8 mouse cellular contexts compared by ENCODE assay signal in the genomic region with DNA sequence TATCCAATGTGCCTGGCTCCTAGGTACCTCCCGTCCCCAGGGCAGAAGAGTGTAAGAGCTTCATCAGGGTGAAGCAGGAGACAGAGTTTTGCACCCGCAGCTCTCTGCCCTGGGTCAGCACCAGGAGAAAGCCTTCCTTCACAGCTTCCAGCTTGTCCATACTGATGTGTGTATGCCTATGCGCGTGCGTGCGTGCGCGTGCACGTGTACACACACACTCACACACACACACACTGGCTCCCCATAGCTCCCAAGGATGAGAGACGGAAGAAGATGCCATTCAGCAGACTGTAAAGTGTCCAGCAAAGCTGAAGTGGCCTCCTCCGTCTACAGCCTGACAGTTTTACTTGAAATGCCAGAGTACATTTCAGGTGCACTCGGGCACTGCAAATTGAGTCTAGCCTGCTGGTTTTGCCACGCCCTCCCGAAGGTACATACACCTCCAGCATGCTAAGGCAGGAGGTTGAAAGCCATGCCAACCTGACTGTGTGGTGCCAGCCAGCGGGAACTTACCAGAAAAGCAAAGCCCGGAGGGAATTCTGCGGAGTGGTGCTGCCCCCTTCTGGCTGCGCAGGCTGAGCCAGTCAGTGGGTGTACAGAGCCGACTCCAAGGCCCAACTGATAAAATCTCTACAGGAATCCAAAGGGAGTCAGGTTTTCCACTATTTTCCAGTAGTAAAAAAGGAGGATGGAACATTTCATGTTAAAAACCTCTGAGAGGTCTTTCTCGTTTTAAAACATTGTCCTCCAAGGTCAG.
DNase-seq lines count a peak whose midpoint lies in the region; ATAC-seq and TF ChIP-seq lines count a peak whose summit lies in the region.

No protein-coding gene starts in this region.

- no peak overlapping the region for H3K9ac ChIP-seq in heart, embryonic 13.5 days
- H3K9ac ChIP-seq in kidney, postnatal 0 days (ENCODE audit: low read depth, low read length): no peak overlapping the region
- H3K9ac ChIP-seq in liver, embryonic 11.5 days (ENCODE audit: low read depth, low read length): no peak overlapping the region
- H3K9ac ChIP-seq in neural tube, embryonic 11.5 days (ENCODE audit: low read length): no peak overlapping the region; the same call in 1 of the 2 replicates
- no peak overlapping the region for H3K9ac ChIP-seq in stomach, embryonic 16.5 days (ENCODE audit: low read length)

- WGBS in heart, embryonic 13.5 days: 36% methylated on average over 20 of the region's 20 CpGs
- 35% methylated on average over 20 of the region's 20 CpGs for WGBS in kidney, postnatal 0 days
- 39% methylated on average over 20 of the region's 20 CpGs for WGBS in liver, embryonic 11.5 days
- WGBS in neural tube, embryonic 11.5 days: 39% methylated on average over 20 of the region's 20 CpGs
- 38% methylated on average over 20 of the region's 20 CpGs for WGBS in stomach, embryonic 16.5 days

- no peaks in the 10 kb centered on the region for H3K9me3 ChIP-seq in heart, embryonic 13.5 days
- H3K9me3 ChIP-seq in kidney, postnatal 0 days (replicated peaks; ENCODE audit: low read length): no peaks in the 10 kb centered on the region
- H3K9me3 ChIP-seq in liver, embryonic 11.5 days (ENCODE audit: control insufficient read depth, low read length): no peaks in the 10 kb centered on the region
- H3K9me3 ChIP-seq in neural tube, embryonic 11.5 days (ENCODE audit: control insufficient read depth, low read length): no peaks in the 10 kb centered on the region
- no peaks in the 10 kb centered on the region for H3K9me3 ChIP-seq in stomach, embryonic 16.5 days (replicated peaks; ENCODE audit: control insufficient read depth, low read length)

- TF ChIP-seq POLR2A in brain, embryonic 14.5 days (IDR thresholded peaks at IDR 0.05; ENCODE audit: borderline replicate concordance, extremely low read depth, insufficient read depth, insufficient read length, poor library complexity, severe bottlenecking): no peak

- H3K4me2 ChIP-seq in heart, embryonic 13.5 days: peak overlapping the region; percentile 66
- peak overlapping the region; percentile 13; the same call in 1 of the 2 replicates for H3K4me2 ChIP-seq in kidney, postnatal 0 days (ENCODE audit: low read length)
- H3K4me2 ChIP-seq in liver, embryonic 11.5 days: no peak overlapping the region
- H3K4me2 ChIP-seq in neural tube, embryonic 11.5 days (ENCODE audit: low read depth): peak overlapping the region; percentile 38
- H3K4me2 ChIP-seq in stomach, embryonic 16.5 days (ENCODE audit: low read depth, low read length): peak overlapping the region; percentile 17; the same call in 1 of the 2 replicates

- H3K27ac ChIP-seq in heart, embryonic 13.5 days (replicated peaks): no peak overlapping the region; the same call in 1 of the 2 replicates
- no peak overlapping the region for H3K27ac ChIP-seq in kidney, postnatal 0 days
- H3K27ac ChIP-seq in liver, embryonic 11.5 days (ENCODE audit: low read depth, low read length): no peak overlapping the region
- peak overlapping the region; percentile 64 for H3K27ac ChIP-seq in neural tube, embryonic 11.5 days (ENCODE audit: low read depth, low read length)
- H3K27ac ChIP-seq in stomach, embryonic 16.5 days (ENCODE audit: low read length): no peak overlapping the region

- H3K4me1 ChIP-seq in heart, embryonic 13.5 days: peaks cover 25% of the 10 kb centered on the region
- H3K4me1 ChIP-seq in kidney, postnatal 0 days (replicated peaks; ENCODE audit: insufficient read depth, low read length): peaks cover 3% of the 10 kb centered on the region; the same call in 1 of the 2 replicates
- H3K4me1 ChIP-seq in liver, embryonic 11.5 days (replicated peaks; ENCODE audit: control insufficient read depth, insufficient read depth, low read length): no peaks in the 10 kb centered on the region
- H3K4me1 ChIP-seq in neural tube, embryonic 11.5 days (ENCODE audit: control insufficient read depth, insufficient read depth, low read length): peaks cover 23% of the 10 kb centered on the region
- no peaks in the 10 kb centered on the region for H3K4me1 ChIP-seq in stomach, embryonic 16.5 days (ENCODE audit: control insufficient read depth, insufficient read depth, low read length)

- ATAC-seq in heart, embryonic 13.5 days (ENCODE audit: extremely low read depth, insufficient number of reproducible peaks, low FRiP score, low TSS enrichment): no peak
- peak; percentile 47; the same call in 1 of the 2 replicates for ATAC-seq in kidney, postnatal 0 days (replicated peaks; ENCODE audit: low FRiP score, low read depth)
- ATAC-seq in liver, embryonic 11.5 days (replicated peaks; ENCODE audit: low FRiP score): peak; percentile 66
- peak; percentile 48; the same call in 1 of the 2 replicates for ATAC-seq in neural tube, embryonic 11.5 days (ENCODE audit: insufficient read depth, low FRiP score, low TSS enrichment)
- peak; percentile 77; the same call in 1 of the 2 replicates for ATAC-seq in stomach, embryonic 16.5 days (ENCODE audit: insufficient read depth, low FRiP score)

- DNase-seq in B cell, adult 2 months: peak; percentile 74 to 77
- peak; percentile 92 for DNase-seq in brain, embryonic 14.5 days (ENCODE audit: low read depth)
- peak; percentile 26 for DNase-seq in fibroblast of lung, adult 2 months (ENCODE audit: low read depth)
- peak; percentile 86 for DNase-seq in kidney, postnatal 0 days (ENCODE audit: low spot score)
- DNase-seq in liver, embryonic 11.5 days (ENCODE audit: low spot score): peak; percentile 79
- peak; percentile 87 for DNase-seq in neural tube, embryonic 11.5 days (ENCODE audit: low spot score)

- peaks cover 24% of the 10 kb centered on the region for H3K27me3 ChIP-seq in heart, embryonic 13.5 days (replicated peaks)
- 0 out of 2 replicates have a peak, but pooled peaks cover 5% of the 10 kb centered on the region for H3K27me3 ChIP-seq in kidney, postnatal 0 days (ENCODE audit: insufficient read depth, low read length)
- H3K27me3 ChIP-seq in liver, embryonic 11.5 days (replicated peaks; ENCODE audit: control insufficient read depth, insufficient read depth, low read length): peaks cover 14% of the 10 kb centered on the region
- no peaks in the 10 kb centered on the region for H3K27me3 ChIP-seq in neural tube, embryonic 11.5 days (ENCODE audit: control insufficient read depth, insufficient read depth, low read length)
- H3K27me3 ChIP-seq in stomach, embryonic 16.5 days (ENCODE audit: control insufficient read depth, insufficient read depth, low read length): peaks cover 8% of the 10 kb centered on the region

- TF ChIP-seq CTCF in brain, embryonic 14.5 days (IDR thresholded peaks at IDR 0.05; ENCODE audit: borderline replicate concordance, extremely low read depth, insufficient read depth, insufficient read length): peak; percentile 95
- TF ChIP-seq CTCF in kidney, postnatal 0 days (IDR thresholded peaks at IDR 0.05; ENCODE audit: low read depth): peak; percentile 86

- H3K36me3 ChIP-seq in heart, embryonic 13.5 days: no peaks in the 10 kb centered on the region
- H3K36me3 ChIP-seq in kidney, postnatal 0 days (ENCODE audit: insufficient read depth, low read length): no peaks in the 10 kb centered on the region
- no peaks in the 10 kb centered on the region for H3K36me3 ChIP-seq in liver, embryonic 11.5 days (ENCODE audit: control insufficient read depth, insufficient read depth, low read length)
- H3K36me3 ChIP-seq in neural tube, embryonic 11.5 days (ENCODE audit: control insufficient read depth, insufficient read depth, low read length): no peaks in the 10 kb centered on the region
- H3K36me3 ChIP-seq in stomach, embryonic 16.5 days (ENCODE audit: control insufficient read depth, insufficient read depth, low read length): no peaks in the 10 kb centered on the region

- H3K4me3 ChIP-seq in heart, embryonic 13.5 days: no peak overlapping the region
- H3K4me3 ChIP-seq in kidney, postnatal 0 days (replicated peaks; ENCODE audit: low read depth, low read length): no peak overlapping the region
- H3K4me3 ChIP-seq in liver, embryonic 11.5 days (ENCODE audit: low read depth, low read length): no peak overlapping the region
- no peak overlapping the region for H3K4me3 ChIP-seq in neural tube, embryonic 11.5 days (ENCODE audit: low read depth, low read length)
- no peak overlapping the region for H3K4me3 ChIP-seq in stomach, embryonic 16.5 days (replicated peaks; ENCODE audit: low read length)

Comparison
In these comparisons a context has a peak if more than half of its experiments do, and no peak if none do; other contexts are left out.
1. DNase-seq: peak in every context shown above with its lines; median percentile 92 in brain, embryonic 14.5 days; 87 in neural tube, embryonic 11.5 days; 86 in kidney, postnatal 0 days; 79 in liver, embryonic 11.5 days; 76 in B cell, adult 2 months; 26 in fibroblast of lung, adult 2 months.